Mouse (Mus musculus) erythroblast, embryonic 14.5 days (primary cell): ENCODE data around the gene Hist1h1d.
"Not testable (repeated sequence)": the region's sequence is repeated elsewhere in the genome, so short reads cannot be mapped to it uniquely, and the experiment has no call there.

ENCODE experiments used
- GATA1 ChIP-seq: IDR thresholded peaks from 2 replicates; pipeline ENCODE4 v1.6.1; 2012; ENCODE audit warnings: low read length, inconsistent platforms, mixed read lengths
- TAL1 ChIP-seq: IDR thresholded peaks from 3 replicates; pipeline ENCODE4 v1.6.1; 2012; ENCODE audit warnings: low read length, inconsistent platforms, mixed read lengths

DNA sequence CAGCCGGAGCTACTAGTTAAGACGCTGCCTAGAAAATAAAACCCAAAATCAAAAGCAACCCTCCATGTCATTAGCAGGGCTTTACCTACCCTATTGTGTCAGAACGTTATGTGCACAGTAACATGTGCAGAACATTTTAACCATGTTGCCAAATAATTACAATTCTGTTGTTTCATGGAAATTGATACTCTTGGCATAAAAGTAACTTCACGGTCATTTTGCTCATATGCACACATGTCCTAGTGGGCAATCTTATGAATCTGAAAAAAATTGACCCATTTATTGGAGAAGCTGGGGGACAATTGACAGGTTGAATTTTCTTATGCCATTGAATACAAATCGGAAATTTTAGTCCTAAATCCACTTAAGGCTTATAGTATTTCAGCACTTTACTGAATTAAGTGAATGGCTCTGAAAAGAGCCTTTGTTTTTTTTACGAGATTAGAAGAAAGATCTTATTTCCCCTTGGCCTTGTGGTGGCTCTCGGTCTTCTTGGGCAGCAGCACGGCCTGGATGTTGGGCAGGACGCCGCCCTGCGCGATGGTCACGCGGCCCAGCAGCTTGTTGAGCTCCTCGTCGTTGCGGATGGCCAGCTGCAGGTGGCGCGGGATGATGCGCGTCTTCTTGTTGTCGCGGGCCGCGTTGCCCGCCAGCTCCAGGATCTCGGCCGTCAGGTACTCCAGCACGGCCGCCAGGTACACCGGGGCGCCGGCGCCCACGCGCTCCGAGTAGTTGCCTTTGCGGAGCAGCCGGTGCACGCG lies 17.4 kb downstream of the Hist1h1d start:
- not testable (repeated sequence) for TF ChIP-seq TAL1, GATA1
